Mouse (Mus musculus): Measurements from ENCODE around the gene Ptov1. TPM values are rescaled to one million over a fixed set of nuclear protein-coding genes. Genes with fewer than 3 reads are reported as not detected.

Gene Ptov1
- polyA plus RNA-seq, 1 experiment from 2014 or later = 410 TPM

GRCm38 (mm10) chr7:44853596-44854355 lies 15.8 kb downstream of the Ptov1 start:
- DNase-seq (ENCODE audit: low spot score) (no peak), ATAC-seq (ENCODE audit: insufficient number of reproducible peaks, low FRiP score, low TSS enrichment, low read depth) (no peak)
- WGBS = 34% methylated on average over 26 of the region's 26 CpGs
- Histone ChIP-seq H3K9ac (ENCODE audit: low read length) (peak overlapping the region; percentile 56), H3K4me1 (ENCODE audit: control insufficient read depth, insufficient read depth, low read length) (peaks cover 21% of the 10 kb centered on the region), H3K27me3 (ENCODE audit: control insufficient read depth, insufficient read depth, low read length) (no peaks in the 10 kb centered on the region), H3K9me3 (ENCODE audit: control insufficient read depth, low read length) (no peaks in the 10 kb centered on the region), H3K4me2 (ENCODE audit: low read depth, severe bottlenecking) (peak overlapping the region; percentile 70), H3K4me3 (ENCODE audit: low read depth, low read length) (peak overlapping the region; percentile 39), H3K36me3 (ENCODE audit: control insufficient read depth, insufficient read depth, low read length) (peaks cover 5% of the 10 kb centered on the region; the same call in 1 of the 2 replicates), H3K27ac (replicated peaks; ENCODE audit: low read depth, low read length) (peak overlapping the region; percentile 48)

GRCm38 (mm10) chr7:44853065-44853464 lies 16.5 kb downstream of the Ptov1 start:
- Histone ChIP-seq H3K27me3 (ENCODE audit: control insufficient read depth, insufficient read depth, low read length) (no peaks in the 10 kb centered on the region), H3K9ac (ENCODE audit: low read length) (no peak overlapping the region), H3K27ac (replicated peaks; ENCODE audit: low read depth, low read length) (no peak overlapping the region), H3K4me1 (ENCODE audit: control insufficient read depth, insufficient read depth, low read length) (peaks cover 21% of the 10 kb centered on the region), H3K9me3 (ENCODE audit: control insufficient read depth, low read length) (no peaks in the 10 kb centered on the region), H3K4me3 (ENCODE audit: low read depth, low read length) (no peak overlapping the region), H3K36me3 (ENCODE audit: control insufficient read depth, insufficient read depth, low read length) (peaks cover 5% of the 10 kb centered on the region; the same call in 1 of the 2 replicates), H3K4me2 (ENCODE audit: low read depth, severe bottlenecking) (no peak overlapping the region)
- DNase-seq (ENCODE audit: low spot score) = no peak
- ATAC-seq (ENCODE audit: insufficient number of reproducible peaks, low FRiP score, low TSS enrichment, low read depth) = no peak
- whole genome bisulfite sequencing = 98% methylated on average over 2 of the region's 2 CpGs

DNA sequence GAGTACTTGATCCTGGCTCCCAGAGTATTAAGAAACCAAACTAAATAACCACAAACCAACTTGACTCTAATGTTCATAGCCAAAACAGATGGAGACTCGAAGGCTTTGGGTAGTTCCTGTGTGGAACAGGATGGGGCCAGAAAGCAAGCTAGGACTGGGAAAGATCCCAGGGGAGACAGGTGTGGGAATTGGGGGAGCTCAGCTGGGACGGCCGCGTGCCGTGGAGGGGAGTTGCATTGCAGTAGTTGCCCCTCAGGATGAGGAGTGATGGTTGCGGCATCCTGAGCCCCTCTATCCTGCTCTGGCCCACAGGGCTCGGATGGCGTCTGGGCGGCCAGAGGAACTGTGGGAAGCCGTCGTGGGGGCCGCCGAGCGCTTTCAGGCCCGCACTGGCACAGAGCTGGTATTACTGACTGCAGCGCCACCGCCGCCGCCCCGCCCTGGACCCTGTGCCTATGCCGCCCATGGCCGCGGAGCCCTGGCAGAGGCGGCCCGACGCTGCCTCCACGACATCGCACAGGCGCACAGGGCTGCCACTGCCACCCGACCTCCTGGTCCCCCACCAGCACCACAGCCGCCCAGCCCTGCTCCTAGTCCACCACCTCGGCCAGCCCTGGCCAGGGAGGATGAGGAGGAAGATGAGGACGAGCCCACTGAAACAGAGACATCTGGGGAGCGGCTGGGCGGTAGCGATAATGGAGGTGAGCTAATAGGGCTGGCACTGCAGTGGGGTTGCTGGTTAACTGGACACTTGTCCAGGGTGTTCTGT lies 17.1 kb downstream of the Ptov1 start:
- 89% methylated on average over 36 of the region's 36 CpGs for WGBS
- Histone ChIP-seq H3K27ac (replicated peaks; ENCODE audit: low read depth, low read length) (no peak overlapping the region), H3K4me3 (ENCODE audit: low read depth, low read length) (no peak overlapping the region), H3K4me1 (ENCODE audit: control insufficient read depth, insufficient read depth, low read length) (peaks cover 22% of the 10 kb centered on the region), H3K36me3 (ENCODE audit: control insufficient read depth, insufficient read depth, low read length) (peaks cover 5% of the 10 kb centered on the region; the same call in 1 of the 2 replicates), H3K9me3 (ENCODE audit: control insufficient read depth, low read length) (no peaks in the 10 kb centered on the region), H3K27me3 (ENCODE audit: control insufficient read depth, insufficient read depth, low read length) (no peaks in the 10 kb centered on the region), H3K4me2 (ENCODE audit: low read depth, severe bottlenecking) (no peak overlapping the region), H3K9ac (ENCODE audit: low read length) (no peak overlapping the region)
- DNase-seq (ENCODE audit: low spot score) = no peak
- ATAC-seq (ENCODE audit: insufficient number of reproducible peaks, low FRiP score, low TSS enrichment, low read depth) = no peak

DNA sequence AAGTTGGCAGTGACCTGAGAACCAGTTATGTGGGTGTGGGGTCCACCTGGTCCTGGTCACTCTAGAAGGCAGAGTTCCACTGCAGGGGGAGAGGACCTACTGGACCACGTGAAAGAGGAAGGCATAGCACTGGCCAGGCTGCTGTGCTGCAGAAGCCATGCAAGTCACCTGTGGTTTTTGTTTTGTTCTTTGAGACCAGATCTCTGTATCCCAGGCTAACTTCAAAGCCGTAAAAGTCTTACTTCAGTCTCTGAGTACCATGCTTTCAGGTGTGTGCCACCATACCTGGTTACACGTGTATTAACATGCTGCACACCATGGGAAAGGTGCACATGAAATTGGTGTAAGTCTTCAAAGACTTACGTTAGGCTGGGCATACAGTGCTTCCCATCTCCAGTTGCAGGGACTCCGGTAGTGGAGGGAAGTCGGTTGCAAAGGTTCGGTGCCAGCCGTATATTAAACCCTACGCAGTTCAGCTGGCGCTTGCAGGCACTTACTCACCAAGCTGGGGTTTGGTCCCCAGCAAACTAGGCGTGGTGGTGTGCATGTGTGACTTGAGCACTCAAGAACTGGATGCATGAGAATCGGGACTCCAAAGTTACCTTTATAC lies 17.9 kb downstream of the Ptov1 start:
- no peaks in the 10 kb centered on the region for H3K9me3 ChIP-seq (ENCODE audit: control insufficient read depth, low read length)
- no peaks in the 10 kb centered on the region for H3K27me3 ChIP-seq (ENCODE audit: control insufficient read depth, insufficient read depth, low read length)
- H3K27ac ChIP-seq (replicated peaks; ENCODE audit: low read depth, low read length) = no peak overlapping the region
- H3K36me3 ChIP-seq (ENCODE audit: control insufficient read depth, insufficient read depth, low read length) = peaks cover 6% of the 10 kb centered on the region
- H3K4me1 ChIP-seq (ENCODE audit: control insufficient read depth, insufficient read depth, low read length) = peaks cover 22% of the 10 kb centered on the region
- ATAC-seq (ENCODE audit: insufficient number of reproducible peaks, low FRiP score, low TSS enrichment, low read depth) = no peak
- H3K4me2 ChIP-seq (ENCODE audit: low read depth, severe bottlenecking) = no peak overlapping the region
- no peak for DNase-seq (ENCODE audit: low spot score)
- whole genome bisulfite sequencing = 93% methylated on average over 12 of the region's 12 CpGs
- H3K9ac ChIP-seq (ENCODE audit: low read length) = no peak overlapping the region
- H3K4me3 ChIP-seq (ENCODE audit: low read depth, low read length) = no peak overlapping the region

GRCm38 (mm10) chr7:44850789-44851624 lies 18.6 kb downstream of the Ptov1 start:
- Histone ChIP-seq H3K27ac (replicated peaks; ENCODE audit: low read depth, low read length) (peak overlapping the region; percentile 91; the same call in 1 of the 2 replicates), H3K9ac (ENCODE audit: low read length) (peak overlapping the region; percentile 77), H3K4me1 (ENCODE audit: control insufficient read depth, insufficient read depth, low read length) (peaks cover 22% of the 10 kb centered on the region)

GRCm38 (mm10) chr7:44850146-44850545 lies 19.4 kb downstream of the Ptov1 start:
- Histone ChIP-seq H3K4me1 (ENCODE audit: control insufficient read depth, insufficient read depth, low read length) (peaks cover 21% of the 10 kb centered on the region), H3K9me3 (ENCODE audit: control insufficient read depth, low read length) (no peaks in the 10 kb centered on the region), H3K36me3 (ENCODE audit: control insufficient read depth, insufficient read depth, low read length) (peaks cover 17% of the 10 kb centered on the region), H3K27ac (replicated peaks; ENCODE audit: low read depth, low read length) (peak overlapping the region; percentile 91), H3K4me2 (ENCODE audit: low read depth, severe bottlenecking) (peak overlapping the region; percentile 83), H3K27me3 (ENCODE audit: control insufficient read depth, insufficient read depth, low read length) (no peaks in the 10 kb centered on the region), H3K9ac (ENCODE audit: low read length) (peak overlapping the region; percentile 77), H3K4me3 (ENCODE audit: low read depth, low read length) (peak overlapping the region; percentile 80)
- under 1% methylated on average over 33 of the region's 33 CpGs for WGBS
- peak; percentile 87 for DNase-seq (ENCODE audit: low spot score)
- peak; percentile 56 for ATAC-seq (ENCODE audit: insufficient number of reproducible peaks, low FRiP score, low TSS enrichment, low read depth)

More at GRCm38 (mm10) chr7:44850789-44851624, 18.6 kb downstream of the Ptov1 start:
- H3K27me3 ChIP-seq (ENCODE audit: control insufficient read depth, insufficient read depth, low read length) = no peaks in the 10 kb centered on the region
- H3K9me3 ChIP-seq (ENCODE audit: control insufficient read depth, low read length) = no peaks in the 10 kb centered on the region
- H3K4me2 ChIP-seq (ENCODE audit: low read depth, severe bottlenecking) = peak overlapping the region; percentile 83
- DNase-seq (ENCODE audit: low spot score) = no peak
- 84% methylated on average over 8 of the region's 8 CpGs for WGBS
- H3K36me3 ChIP-seq (ENCODE audit: control insufficient read depth, insufficient read depth, low read length) = peaks cover 10% of the 10 kb centered on the region
- ATAC-seq (ENCODE audit: insufficient number of reproducible peaks, low FRiP score, low TSS enrichment, low read depth) = no peak
- peak overlapping the region; percentile 80 for H3K4me3 ChIP-seq (ENCODE audit: low read depth, low read length)

DNA sequence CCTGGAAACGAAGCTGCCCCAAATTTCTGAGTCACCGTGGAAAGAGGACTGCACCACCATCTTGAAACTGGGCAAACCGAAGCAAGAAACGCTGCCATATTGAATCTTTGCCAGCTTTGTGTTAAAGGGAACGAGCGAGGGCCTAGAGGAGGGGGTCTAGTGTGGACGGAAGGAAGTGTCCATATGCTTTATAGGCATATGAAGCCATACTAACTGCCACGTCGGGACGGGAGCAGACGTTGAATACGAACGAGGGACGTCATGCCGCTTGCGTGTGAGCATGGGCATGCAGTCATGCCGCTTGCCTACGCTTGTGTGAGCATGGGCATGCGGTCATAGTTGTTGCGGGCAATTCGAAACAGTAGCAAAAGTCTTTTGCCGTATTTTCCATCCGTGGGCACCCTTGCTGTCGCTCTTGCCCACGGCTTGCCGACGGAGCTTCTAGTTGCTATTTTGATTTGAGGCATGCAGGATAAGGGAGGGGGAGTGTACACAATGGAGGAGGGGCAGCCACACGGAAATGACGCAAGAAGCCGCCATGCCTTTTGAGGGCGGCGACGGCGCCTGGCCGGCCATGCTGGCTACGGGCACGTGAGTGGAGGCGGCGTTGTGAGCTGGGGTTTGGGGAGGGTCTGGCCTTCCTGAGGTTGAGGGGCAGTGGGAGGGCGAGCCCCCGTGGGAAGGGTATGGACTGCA lies 20.0 kb downstream of the Ptov1 start:
- peak; percentile 71 for ATAC-seq (ENCODE audit: insufficient number of reproducible peaks, low FRiP score, low TSS enrichment, low read depth)
- Histone ChIP-seq H3K4me3 (ENCODE audit: low read depth, low read length) (peak overlapping the region; percentile 80), H3K9ac (ENCODE audit: low read length) (peak overlapping the region; percentile 77), H3K36me3 (ENCODE audit: control insufficient read depth, insufficient read depth, low read length) (peaks cover 20% of the 10 kb centered on the region), H3K9me3 (ENCODE audit: control insufficient read depth, low read length) (no peaks in the 10 kb centered on the region), H3K27me3 (ENCODE audit: control insufficient read depth, insufficient read depth, low read length) (no peaks in the 10 kb centered on the region), H3K27ac (replicated peaks; ENCODE audit: low read depth, low read length) (peak overlapping the region; percentile 91), H3K4me1 (ENCODE audit: control insufficient read depth, insufficient read depth, low read length) (peaks cover 20% of the 10 kb centered on the region), H3K4me2 (ENCODE audit: low read depth, severe bottlenecking) (peak overlapping the region; percentile 83)
- under 1% methylated on average over 41 of the region's 41 CpGs for WGBS
- peak; percentile 91 for DNase-seq (ENCODE audit: low spot score)

All from limb, embryonic 11.5 days (tissue).